Mouse (Mus musculus) left cerebral cortex, adult 18-20 months (tissue): ENCODE data around the gene Ppara. TPM values are rescaled to one million over a fixed set of nuclear protein-coding genes. Genes with fewer than 3 reads are reported as not detected.
"Not testable (repeated sequence)": the region's sequence is repeated elsewhere in the genome, so short reads cannot be mapped to it uniquely, and the experiment has no call there.

Experiments used
- DNase-seq, 2 experiments: peaks; one replicate each; pipeline ENCODE4 v3.0.0; 2021 to 2022; ENCODE audit warnings: low spot score in 2 of 2, mixed read lengths in 1 of 2
- total RNA-seq, 2 experiments: library from RNA; stranded (reverse); gene quantifications; 2 replicates each; pipeline ENCODE4 v1.2.3; 2021

The Ppara gene
- total RNA-seq, 2 experiments from 2014 or later, result 3.2 to 4.1 TPM

DNA sequence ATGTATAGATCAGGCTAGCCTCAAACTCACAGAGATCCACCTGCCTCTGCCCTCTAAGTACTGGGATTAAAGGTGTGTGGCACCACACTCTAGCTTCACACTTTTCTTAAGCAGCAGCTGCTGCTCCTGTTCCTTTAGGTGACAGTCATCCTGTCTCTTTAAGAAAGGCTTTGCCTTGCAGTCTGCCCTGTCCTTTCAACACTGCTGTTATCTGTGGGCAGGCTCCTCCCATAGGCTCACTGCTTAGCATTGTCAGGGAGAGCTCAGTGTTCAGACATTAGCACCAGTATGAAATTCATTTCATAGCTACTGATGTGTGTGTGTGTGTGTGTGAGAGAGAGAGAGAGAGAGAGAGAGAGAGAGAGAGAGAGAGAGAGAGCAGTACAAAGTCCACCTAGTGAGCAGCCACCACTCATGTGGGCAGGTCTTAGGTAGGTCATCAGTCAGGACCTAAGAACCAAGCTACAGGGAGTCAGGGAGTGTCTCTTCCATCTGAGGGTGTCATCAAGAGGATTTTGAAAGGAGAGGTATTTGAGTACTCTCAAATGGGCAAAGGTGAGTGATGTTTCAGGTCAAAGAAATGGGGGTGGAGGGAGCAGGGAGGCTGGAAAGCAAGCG lies 19.4 kb downstream of the Ppara start:
- DNase-seq, result no peak

DNA sequence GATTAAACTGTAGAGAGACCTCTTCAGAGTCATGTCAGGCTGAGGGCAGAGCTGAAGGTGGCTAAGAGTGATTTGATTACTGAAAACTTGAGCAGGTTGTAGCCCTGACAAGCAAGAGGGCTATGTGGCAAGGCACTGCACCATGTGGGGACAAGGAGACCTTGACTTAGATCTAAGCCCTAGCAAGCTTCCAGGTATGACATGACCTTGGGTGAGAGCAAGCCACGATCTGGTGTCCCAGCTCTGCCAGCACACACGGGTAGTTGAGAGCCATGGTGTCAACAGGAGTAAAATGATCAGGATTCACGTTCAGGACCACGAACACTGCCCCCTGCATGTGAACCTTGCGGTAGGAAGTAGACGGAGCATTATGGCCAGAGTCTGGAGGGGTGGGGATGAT lies 20.4 kb downstream of the Ppara start:
- no peak for DNase-seq

DNA sequence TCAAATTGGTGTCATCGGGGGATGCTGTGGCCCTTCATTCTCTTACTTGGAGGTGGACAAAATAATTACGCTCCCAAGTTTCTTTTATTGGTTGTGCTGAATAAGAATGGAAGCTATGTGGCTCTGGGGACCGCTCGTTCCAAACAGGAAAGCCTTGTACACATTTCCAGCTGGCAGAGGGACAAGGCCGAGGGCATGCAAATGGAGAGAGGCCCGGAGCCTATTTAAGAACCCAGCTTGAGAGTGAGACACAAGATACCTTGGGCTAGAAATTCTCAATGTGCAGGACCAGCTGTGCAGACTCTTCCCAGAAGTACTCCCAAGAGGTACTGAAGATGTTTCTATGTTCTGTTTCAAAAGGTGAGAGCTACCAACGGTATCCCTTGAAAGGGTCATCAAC lies 21.8 kb downstream of the Ppara start:
- DNase-seq, result no peak

DNA sequence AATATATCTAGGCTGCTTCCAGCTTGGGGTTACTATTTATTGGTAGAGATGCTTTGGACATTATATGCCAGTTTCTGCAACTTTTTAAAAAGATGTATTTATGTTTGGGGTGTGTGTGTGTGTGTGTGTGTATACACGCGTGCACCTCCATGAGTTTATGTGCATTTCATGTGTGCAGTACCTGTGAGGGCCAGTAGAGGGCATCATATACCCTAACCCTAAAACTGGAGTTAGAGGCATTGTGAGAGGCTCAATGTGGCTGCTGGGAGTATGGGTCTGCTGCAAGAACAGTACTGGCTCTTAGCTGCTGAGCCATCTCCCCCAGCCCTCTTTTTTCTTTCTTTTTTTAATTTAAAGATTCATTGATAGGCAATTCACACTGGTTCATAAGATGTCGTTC lies 23.0 kb downstream of the Ppara start:
- DNase-seq, result no peak

DNA sequence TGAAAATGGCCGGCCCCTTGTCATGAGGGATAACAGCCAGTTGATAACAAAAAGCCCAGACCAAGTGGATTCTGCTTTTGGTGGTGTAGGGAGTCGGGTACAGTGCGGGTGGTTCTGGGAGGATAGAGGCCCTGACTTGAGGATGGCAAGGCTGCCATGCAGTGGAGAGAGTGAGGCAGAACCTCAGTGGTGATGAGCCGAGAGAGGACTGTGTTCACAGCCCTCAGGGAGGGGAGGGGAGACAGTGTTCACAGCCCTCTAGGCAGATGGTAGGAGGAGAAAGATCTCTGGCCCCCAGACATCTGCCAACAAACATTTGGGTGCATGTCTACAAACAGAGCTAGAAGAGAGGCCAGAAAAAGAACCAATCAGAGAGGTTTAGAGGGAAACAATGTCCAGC lies 28.0 kb downstream of the Ppara start:
- no peak for DNase-seq

DNA sequence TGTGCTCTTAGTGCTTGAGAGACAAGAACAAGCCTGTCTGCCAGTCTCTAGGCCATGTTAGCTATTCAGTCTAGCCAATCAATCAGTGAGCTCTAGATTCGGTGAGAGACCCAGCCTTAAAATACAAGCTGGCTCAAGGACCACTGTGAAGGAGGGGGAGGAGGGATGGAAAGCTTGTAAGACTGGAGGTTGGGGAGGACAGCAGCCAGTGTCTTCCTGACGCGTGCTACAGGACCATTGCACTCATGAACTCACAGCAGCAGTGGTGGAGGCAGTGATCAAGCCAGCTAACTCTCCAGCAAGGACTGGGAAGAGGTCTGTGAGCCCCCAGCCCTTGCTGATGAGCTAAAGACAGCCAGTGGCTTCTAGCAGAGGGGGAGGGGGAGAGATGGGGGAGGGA lies 30.2 kb downstream of the Ppara start:
- DNase-seq, result no peak

DNA sequence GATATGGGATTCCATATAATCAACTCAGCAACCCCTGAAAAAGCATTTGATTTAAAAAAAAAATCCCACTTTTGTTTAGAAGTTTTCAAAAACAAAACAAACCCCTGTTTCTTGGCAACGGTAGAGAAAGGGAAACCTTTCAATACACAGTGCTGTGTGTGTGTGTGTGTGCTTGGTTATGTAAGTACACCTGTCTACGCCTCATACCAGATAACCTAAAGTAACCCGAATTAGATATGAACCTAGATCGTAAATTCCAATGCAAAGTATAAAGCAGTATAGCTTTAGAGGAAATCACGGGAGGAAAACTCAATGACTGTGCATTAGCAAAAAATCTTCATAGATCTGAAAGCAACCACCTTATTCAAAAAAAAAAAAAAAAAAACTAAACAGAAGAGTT lies 31.9 kb downstream of the Ppara start:
- no peak for DNase-seq

DNA sequence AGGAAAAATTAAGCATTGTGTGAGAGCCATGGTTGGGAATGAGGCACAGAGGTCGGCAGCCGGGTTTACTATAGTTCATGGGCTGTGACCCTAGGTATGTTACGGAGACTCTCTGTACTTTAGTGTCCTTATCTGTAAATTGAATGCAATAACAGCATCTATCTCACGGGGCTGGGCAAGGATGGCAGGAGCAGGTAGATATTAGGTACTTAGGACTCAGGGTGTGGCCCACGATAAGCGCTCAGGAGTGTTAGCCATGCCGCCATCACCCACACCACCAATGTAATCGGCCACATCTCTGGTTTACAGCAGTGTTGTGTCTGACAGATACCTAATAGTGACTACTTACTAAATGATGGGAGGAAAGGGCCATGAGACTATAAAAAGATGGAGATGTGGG lies 34.2 kb downstream of the Ppara start:
- DNase-seq, result no peak

DNA sequence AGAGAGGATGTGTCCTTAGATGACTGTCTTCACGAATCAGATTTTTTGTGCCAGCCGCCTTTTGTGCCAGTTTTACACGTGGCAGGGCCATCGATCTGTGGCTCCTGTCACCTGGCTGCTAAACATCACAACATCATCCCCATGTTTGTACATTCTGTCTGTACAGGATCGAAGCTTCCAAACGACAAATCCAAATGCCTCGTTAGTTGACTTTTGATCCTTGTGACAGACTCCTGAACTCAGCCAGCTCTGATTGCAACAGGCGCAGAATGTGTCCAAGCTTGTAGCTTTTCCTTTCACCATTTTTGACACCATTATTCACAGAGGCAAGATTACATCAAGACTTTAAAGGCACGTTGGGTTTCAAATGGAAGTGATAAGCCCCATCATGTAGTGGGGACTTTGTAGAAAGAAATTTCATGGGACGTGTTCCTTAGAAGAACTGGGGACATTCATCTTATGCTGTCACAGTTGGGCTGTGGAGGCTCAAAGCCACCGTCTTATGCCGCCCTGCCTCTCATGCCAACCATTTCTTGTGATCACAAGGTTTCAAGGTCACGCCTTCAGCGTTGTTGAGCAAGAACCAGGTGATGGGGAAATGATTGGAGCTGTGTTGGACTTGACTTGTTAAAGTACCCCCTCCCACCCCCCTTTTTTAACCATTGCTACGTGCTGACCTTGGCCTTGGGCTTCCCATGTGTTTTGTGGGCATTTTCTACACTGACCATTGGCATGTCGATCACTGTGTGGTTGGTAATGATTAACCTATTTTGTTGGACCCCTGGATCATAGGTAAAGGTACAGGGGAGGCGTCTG lies 36.7 kb downstream of the Ppara start:
- no peak for DNase-seq

DNA sequence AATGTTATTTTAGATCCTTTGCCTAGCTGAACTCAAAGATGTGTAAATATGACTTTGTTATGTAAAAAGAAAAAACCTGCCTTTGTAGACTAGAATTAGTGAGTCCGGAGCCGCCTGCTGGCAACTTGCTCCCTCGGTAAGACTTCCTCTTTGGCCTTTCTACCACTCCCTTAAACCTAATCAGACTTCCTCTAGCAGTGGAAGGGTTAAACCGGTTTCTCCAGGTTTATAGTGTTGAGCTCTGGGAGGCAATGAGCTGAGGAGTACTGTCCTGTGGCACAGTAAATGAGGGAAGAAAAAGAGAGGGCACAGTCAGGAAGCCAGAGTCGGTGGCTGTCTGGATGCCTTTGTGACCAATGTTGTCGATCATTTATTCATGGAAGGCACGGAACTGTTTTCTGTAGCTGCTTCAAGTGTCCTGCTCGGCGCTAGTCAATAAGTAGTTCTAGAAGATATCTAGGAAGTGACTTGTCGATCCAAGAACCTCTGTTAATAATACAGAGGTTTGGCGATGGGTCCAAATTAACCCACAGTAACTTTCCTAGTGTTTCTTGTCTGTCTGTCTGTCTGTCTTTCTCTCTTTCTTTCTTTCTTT lies 37.5 kb downstream of the Ppara start:
- no peak for DNase-seq

DNA sequence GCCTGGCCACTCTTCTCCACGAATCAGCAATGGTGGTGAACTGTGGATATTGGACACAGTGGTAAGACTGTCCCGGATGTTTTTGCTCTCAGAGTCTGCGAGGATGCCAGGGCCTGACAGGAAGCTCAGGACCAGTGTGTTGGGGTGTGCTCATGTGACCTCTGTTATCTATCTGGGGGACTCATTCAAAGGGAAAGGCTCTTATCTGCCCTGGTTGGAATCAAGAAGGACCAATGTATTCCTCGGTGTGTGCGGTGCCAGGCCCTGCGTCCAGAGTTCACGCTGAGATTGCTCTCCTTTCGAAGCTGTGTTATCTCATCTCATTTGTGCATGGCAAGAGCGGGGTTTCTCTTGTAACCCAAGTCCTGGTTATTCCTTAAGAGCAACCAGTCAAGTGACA lies 39.6 kb downstream of the Ppara start:
- DNase-seq, result no peak

DNA sequence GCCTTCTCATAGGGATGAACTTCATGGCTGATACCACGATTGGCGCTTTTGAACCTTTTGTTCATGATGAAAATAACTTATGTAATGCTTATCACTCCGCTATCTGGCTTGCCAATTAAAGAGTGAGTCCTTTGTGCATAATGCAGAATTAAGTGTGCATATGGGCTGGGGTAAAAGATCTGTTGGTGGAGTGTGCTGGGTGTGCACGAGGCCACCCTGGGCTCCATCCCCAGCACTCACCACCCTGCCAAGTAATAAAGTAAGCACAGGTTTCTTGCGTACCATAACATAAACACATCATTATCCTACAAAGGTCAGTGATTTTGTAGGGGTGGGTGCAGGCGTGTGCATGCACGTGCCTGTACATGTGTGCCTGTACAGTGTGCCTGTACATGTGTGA lies 40.2 kb downstream of the Ppara start:
- no peak for DNase-seq

DNA sequence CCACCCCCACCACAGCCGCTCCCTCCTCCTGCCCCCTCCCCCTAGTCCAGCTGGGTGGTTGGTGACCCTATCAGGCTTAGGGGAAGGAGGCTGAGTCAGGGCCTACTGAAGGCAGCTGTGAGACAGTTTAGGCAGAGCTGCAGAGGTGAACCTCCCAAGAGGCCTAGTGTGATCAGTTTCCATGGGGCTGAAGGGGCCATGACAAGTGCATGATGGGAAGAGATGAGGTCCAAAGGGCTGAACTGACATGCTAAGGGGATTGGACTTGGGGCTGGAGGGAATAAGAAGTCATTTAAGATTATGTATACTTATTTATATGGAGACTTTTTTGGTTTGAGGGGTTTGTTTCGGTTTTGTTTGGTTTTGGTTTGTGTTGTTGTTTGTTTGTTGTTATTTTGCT lies 41.5 kb downstream of the Ppara start:
- no peak for DNase-seq

DNA sequence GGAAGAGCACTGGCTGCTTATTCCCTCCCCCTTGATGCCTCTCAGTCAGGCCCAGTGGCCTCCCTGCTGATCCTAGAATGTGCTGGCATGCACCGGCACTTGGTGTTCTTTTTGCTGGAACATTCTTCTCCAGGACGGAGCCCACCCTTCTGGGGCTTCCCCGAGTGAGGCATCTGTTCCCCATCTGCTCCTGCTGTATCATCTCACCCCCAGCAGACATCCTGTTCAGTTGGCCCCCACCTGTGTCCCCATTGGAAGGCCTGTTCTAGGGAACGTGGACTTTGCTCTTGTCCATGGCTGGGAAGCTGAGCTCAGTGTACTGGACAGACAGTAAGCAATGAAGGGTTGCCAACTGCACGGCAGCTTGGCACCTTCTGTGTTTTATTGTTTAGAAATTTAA lies 42.0 kb downstream of the Ppara start:
- DNase-seq, result no peak

DNA sequence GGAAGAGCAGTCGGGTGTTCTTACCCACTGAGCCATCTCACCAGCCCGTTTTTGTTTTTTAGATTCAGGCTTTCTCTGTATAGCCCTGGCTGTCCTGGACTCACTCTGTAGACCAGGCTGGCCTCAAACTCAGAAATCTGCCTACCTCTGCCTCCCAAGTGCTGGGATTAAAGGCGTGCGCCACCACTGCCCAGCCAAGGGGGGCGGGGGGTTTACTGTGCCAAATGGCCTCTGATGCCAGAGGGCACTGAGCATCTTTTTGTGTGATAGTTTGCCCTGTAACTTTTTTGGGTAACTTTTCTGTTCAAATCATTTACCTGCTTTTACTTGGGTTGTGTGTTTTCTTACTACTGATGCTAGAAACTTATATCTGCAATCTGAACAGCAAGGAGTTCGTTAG lies 44.1 kb downstream of the Ppara start:
- DNase-seq, result not testable (repeated sequence)

DNA sequence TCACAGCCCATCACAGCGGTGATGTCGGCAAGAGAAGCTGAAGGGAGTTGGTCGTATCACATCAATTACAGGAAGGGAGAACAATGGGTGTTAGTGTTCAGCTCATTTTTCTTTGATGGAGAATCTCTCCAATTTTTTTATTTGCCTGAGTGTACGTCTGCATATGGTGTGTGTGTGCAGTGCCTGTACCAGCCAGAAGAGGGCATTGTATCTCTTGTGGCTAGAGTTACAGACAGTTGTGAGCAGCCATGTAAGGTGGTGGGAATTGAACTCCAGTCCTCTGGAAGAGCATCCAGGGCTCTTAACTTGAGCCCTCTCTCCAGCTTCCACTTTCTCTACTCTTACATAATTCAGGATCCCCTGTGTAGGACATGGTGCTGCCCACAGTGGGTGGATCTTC lies 48.4 kb downstream of the Ppara start:
- no peak for DNase-seq

DNA sequence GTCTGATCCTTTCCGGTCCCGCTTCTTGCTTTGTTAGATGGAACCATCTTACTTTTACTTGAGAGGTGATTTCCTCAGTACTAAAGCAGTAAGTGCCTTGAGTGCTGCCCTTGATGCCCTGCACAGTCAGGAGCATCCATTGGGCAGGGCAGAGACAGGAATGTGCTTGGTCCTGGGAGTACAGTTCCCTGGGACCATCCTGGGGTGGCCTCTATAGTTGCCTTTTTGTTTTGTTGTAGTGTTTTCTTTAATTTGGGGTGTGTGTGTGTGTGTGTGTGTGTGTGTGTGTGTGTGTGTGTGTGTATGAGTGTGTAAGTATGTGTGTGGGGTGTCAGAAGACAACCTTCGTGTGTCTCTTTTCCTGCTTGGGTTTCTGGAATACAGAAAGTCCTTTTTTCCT lies 49.6 kb downstream of the Ppara start:
- DNase-seq, result no peak

DNA sequence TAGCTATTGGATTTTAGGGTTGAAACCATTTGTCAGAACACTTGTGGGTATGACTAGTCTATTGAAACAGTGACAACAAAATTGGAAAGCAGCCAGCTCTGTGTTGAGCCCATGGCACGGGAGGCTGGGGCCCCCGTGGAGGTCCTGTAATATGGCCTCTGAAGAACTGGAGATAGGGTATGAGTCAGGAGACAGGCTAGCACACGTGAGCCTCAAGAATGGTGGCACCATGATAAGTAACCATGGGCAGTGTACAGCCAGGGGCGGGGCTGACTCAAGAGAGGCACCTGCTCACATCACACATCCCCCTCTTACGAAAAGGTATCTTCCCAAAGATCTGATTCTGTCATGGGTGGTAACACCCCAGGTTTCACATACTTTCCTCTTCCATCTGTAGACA lies 51.9 kb downstream of the Ppara start:
- DNase-seq, result no peak

DNA sequence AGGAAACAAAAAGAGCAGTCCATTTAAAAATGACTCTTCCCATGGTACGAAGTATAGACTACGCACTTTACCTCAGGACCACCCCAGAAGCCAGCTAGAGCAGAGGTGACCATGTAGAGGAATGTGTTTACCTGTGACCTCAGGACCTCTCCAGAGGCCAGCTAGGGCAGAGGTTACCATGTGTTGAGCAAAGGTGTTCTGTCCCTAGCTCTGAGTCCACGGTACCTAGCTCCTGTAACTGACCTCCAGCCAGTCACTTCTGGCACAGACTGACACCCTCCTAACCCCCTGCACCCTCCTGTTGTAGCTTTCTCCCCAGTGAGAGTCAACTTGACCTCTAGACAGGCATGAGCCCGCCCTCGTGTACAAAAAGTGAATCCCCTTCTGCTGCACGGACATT lies 52.7 kb downstream of the Ppara start:
- no peak for DNase-seq

DNA sequence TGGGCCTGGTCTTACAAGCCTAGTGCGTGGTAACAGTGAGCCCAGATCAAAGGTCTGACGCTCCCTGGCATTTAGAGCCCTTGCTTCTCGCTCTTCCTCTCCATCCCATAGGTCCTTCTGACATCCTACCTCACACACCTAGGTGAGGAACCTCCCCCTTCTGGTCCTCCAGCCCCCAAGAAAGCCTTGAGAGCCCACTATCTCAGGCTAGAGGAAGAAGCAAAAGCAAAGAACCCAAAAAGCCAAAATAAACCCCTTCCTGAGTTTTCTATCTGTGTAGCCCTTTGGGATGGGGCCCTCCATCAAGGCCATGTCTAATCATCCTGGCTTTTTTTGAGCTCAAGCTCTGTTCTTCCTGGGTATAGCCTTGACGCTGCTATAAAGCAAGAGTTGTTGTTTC lies 53.3 kb downstream of the Ppara start:
- DNase-seq, result no peak

DNA sequence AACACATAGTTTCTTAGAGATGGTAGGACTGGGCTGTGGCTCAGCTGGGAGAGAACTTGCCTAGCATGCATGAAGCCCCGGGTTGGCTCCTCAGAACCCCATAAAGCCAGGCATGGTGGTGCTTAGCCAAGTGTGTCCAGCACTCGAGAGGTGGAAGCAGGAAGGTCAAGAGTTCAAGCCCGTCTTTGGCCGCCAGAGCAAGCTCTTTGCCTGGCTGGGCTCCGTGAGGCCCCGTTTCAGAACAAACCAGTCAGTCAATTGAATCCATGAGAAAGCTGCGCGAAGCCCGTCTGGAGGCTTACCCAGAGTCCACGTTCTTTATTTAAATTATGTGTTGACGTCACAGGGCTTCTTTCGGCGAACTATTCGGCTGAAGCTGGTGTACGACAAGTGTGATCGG lies 53.9 kb downstream of the Ppara start:
- no peak for DNase-seq

DNA sequence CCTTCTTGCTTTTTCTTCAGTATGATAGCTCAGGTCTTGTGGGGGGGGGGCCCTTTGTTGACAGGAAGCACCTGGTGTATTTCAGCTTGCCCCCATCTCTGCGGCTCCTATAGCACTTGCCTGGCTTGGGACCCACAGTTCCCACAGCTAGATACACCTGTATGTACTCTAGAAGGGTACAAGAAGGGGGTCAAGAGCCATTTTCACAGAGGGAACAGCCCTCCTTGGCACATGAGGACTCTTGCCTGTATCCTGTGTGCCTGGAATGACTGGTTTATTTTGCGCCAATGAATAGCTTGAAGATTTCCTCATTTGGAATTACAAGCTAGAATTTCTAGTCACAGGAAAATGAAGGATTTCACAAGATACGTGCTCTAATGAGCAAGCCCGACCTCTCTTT lies 56.7 kb downstream of the Ppara start:
- DNase-seq, result no peak

DNA sequence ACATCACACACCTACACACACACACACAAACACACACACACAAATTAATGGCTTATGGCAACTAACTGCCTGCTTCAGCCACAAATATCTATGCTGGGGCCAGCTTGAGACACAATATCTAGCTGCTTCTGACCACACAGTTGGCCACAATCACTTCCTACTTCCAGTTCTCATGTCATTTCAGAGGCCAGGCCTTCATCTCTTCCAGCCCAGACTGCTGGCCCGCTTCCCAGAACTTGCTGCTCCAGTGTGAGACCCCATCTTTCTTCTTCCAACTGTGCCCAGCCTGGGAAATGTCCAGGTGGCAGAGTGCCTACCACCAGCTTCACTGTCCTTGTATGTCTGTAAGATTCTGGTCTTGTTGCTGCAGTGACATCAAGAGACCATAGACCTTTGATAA lies 58.0 kb downstream of the Ppara start:
- peak in 1 of 2 experiments; percentile 11 for DNase-seq
